Mouse (Mus musculus): ENCODE data around the gene Pogz. TPM values are rescaled to one million over a fixed set of nuclear protein-coding genes. Genes with fewer than 3 reads are reported as not detected.

The Pogz gene
- polyA plus RNA-seq, 1 experiment from 2014 or later: 17.6 TPM

GRCm38 (mm10) chr3:94838631-94839030 lies 1.3 kb downstream of the Pogz start:
- Histone ChIP-seq H3K9me3 (no peaks in the 10 kb centered on the region), H3K36me3 (no peaks in the 10 kb centered on the region; the same call in 1 of the 2 replicates), H3K27ac (peak overlapping the region; percentile 99), H3K4me1 (replicated peaks) (peaks cover 22% of the 10 kb centered on the region), H3K4me3 (peak overlapping the region; percentile 77), H3K27me3 (ENCODE audit: insufficient read depth, poor library complexity, severe bottlenecking) (no peaks in the 10 kb centered on the region)
- WGBS: 38% methylated on average over 9 of the region's 9 CpGs
- DNase-seq (ENCODE audit: low spot score): no peak

GRCm38 (mm10) chr3:94839101-94839500 lies 1.7 kb downstream of the Pogz start:
- 81% methylated on average over 5 of the region's 5 CpGs for WGBS
- Histone ChIP-seq H3K27ac (no peak overlapping the region), H3K9me3 (no peaks in the 10 kb centered on the region)

GRCm38 (mm10) chr3:94847382-94847781 lies 10.0 kb downstream of the Pogz start:
- no peak for DNase-seq (ENCODE audit: low spot score)

More at GRCm38 (mm10) chr3:94839101-94839500, 1.7 kb downstream of the Pogz start:
- Histone ChIP-seq H3K4me3 (peak overlapping the region; percentile 77), H3K27me3 (ENCODE audit: insufficient read depth, poor library complexity, severe bottlenecking) (no peaks in the 10 kb centered on the region), H3K36me3 (no peaks in the 10 kb centered on the region; the same call in 1 of the 2 replicates), H3K4me1 (replicated peaks) (peaks cover 22% of the 10 kb centered on the region)
- no peak for DNase-seq (ENCODE audit: low spot score)

GRCm38 (mm10) chr3:94849338-94849737 lies 12.0 kb downstream of the Pogz start:
- Histone ChIP-seq H3K9me3 (no peaks in the 10 kb centered on the region), H3K27ac (no peak overlapping the region), H3K4me1 (replicated peaks) (0 out of 2 replicates have a peak, but pooled peaks cover 3% of the 10 kb centered on the region), H3K27me3 (ENCODE audit: insufficient read depth, poor library complexity, severe bottlenecking) (no peaks in the 10 kb centered on the region), H3K4me3 (no peak overlapping the region), H3K36me3 (peaks cover 10% of the 10 kb centered on the region)
- DNase-seq (ENCODE audit: low spot score): peak; percentile 32
- WGBS: 26% methylated on average over 1 of the region's 1 CpGs

More at GRCm38 (mm10) chr3:94847382-94847781, 10.0 kb downstream of the Pogz start:
- Histone ChIP-seq H3K9me3 (no peaks in the 10 kb centered on the region), H3K4me1 (replicated peaks) (0 out of 2 replicates have a peak, but pooled peaks cover 3% of the 10 kb centered on the region), H3K27me3 (ENCODE audit: insufficient read depth, poor library complexity, severe bottlenecking) (no peaks in the 10 kb centered on the region), H3K36me3 (no peaks in the 10 kb centered on the region), H3K4me3 (no peak overlapping the region), H3K27ac (no peak overlapping the region)
- 95% methylated on average over 2 of the region's 2 CpGs for WGBS

GRCm38 (mm10) chr3:94851731-94852130 lies 14.4 kb downstream of the Pogz start:
- H3K9me3 ChIP-seq: no peaks in the 10 kb centered on the region
- H3K27me3 ChIP-seq (ENCODE audit: insufficient read depth, poor library complexity, severe bottlenecking): no peaks in the 10 kb centered on the region
- H3K36me3 ChIP-seq: peaks cover 34% of the 10 kb centered on the region
- H3K4me1 ChIP-seq (replicated peaks): no peaks in the 10 kb centered on the region
- H3K4me3 ChIP-seq: no peak overlapping the region
- H3K27ac ChIP-seq: no peak overlapping the region
- WGBS: 76% methylated on average over 3 of the region's 3 CpGs
- DNase-seq (ENCODE audit: low spot score): no peak

GRCm38 (mm10) chr3:94852215-94852614 lies 14.8 kb downstream of the Pogz start:
- Histone ChIP-seq H3K27ac (no peak overlapping the region), H3K9me3 (no peaks in the 10 kb centered on the region), H3K27me3 (ENCODE audit: insufficient read depth, poor library complexity, severe bottlenecking) (no peaks in the 10 kb centered on the region), H3K4me3 (no peak overlapping the region), H3K36me3 (peaks cover 38% of the 10 kb centered on the region), H3K4me1 (replicated peaks) (no peaks in the 10 kb centered on the region)
- 87% methylated on average over 3 of the region's 3 CpGs for WGBS
- DNase-seq (ENCODE audit: low spot score): no peak

- H3K27ac ChIP-seq: no peak overlapping the region
- DNase-seq (ENCODE audit: low spot score): no peak
- WGBS: 86% methylated on average over 2 of the region's 2 CpGs
- no peaks in the 10 kb centered on the region for H3K9me3 ChIP-seq
- H3K27me3 ChIP-seq (ENCODE audit: insufficient read depth, poor library complexity, severe bottlenecking): no peaks in the 10 kb centered on the region
- H3K4me3 ChIP-seq: no peak overlapping the region
- peaks cover 86% of the 10 kb centered on the region for H3K36me3 ChIP-seq
- H3K4me1 ChIP-seq (replicated peaks): no peaks in the 10 kb centered on the region
Observed at GRCm38 (mm10) chr3:94859471-94859870, 22.1 kb downstream of the Pogz start.

GRCm38 (mm10) chr3:94869011-94869410 lies 31.6 kb downstream of the Pogz start:
- Histone ChIP-seq H3K9me3 (no peaks in the 10 kb centered on the region), H3K27ac (no peak overlapping the region), H3K27me3 (ENCODE audit: insufficient read depth, poor library complexity, severe bottlenecking) (no peaks in the 10 kb centered on the region), H3K36me3 (peaks cover 99% of the 10 kb centered on the region), H3K4me3 (no peak overlapping the region), H3K4me1 (replicated peaks) (no peaks in the 10 kb centered on the region)
- no peak for DNase-seq (ENCODE audit: low spot score)
- 92% methylated on average over 3 of the region's 3 CpGs for WGBS

- DNase-seq (ENCODE audit: low spot score): no peak
- H3K4me3 ChIP-seq: no peak overlapping the region
- no peaks in the 10 kb centered on the region for H3K4me1 ChIP-seq (replicated peaks)
- WGBS: 95% methylated on average over 6 of the region's 6 CpGs
- H3K36me3 ChIP-seq: peaks cover 100% of the 10 kb centered on the region
- no peaks in the 10 kb centered on the region for H3K9me3 ChIP-seq
- H3K27ac ChIP-seq: no peak overlapping the region
- H3K27me3 ChIP-seq (ENCODE audit: insufficient read depth, poor library complexity, severe bottlenecking): no peaks in the 10 kb centered on the region
Observed at GRCm38 (mm10) chr3:94878618-94879017, 41.3 kb downstream of the Pogz start.

GRCm38 (mm10) chr3:94881840-94882239 lies 44.5 kb downstream of the Pogz start:
- Histone ChIP-seq H3K36me3 (peaks cover 89% of the 10 kb centered on the region), H3K27me3 (ENCODE audit: insufficient read depth, poor library complexity, severe bottlenecking) (no peaks in the 10 kb centered on the region), H3K27ac (no peak overlapping the region), H3K9me3 (no peaks in the 10 kb centered on the region), H3K4me1 (replicated peaks) (peaks cover 16% of the 10 kb centered on the region), H3K4me3 (no peak overlapping the region)
- DNase-seq (ENCODE audit: low spot score): no peak
- 80% methylated on average over 4 of the region's 4 CpGs for WGBS

GRCm38 (mm10) chr3:94882579-94882978 lies 45.2 kb downstream of the Pogz start:
- no peaks in the 10 kb centered on the region for H3K9me3 ChIP-seq
- no peaks in the 10 kb centered on the region for H3K27me3 ChIP-seq (ENCODE audit: insufficient read depth, poor library complexity, severe bottlenecking)
- H3K4me1 ChIP-seq (replicated peaks): peaks cover 22% of the 10 kb centered on the region
- no peak for DNase-seq (ENCODE audit: low spot score)
- H3K4me3 ChIP-seq: no peak overlapping the region
- 90% methylated on average over 3 of the region's 3 CpGs for WGBS
- H3K27ac ChIP-seq: no peak overlapping the region
- peaks cover 82% of the 10 kb centered on the region for H3K36me3 ChIP-seq

GRCm38 (mm10) chr3:94886316-94887224 lies 49.2 kb downstream of the Pogz start, which contains the start of gene Psmb4:
Gene Psmb4, minus strand, starts transcription at chr3:94886961.
- WGBS: 1% methylated on average over 61 of the region's 61 CpGs

GRCm38 (mm10) chr3:94888595-94888994 lies 51.2 kb downstream of the Pogz start:
- Histone ChIP-seq H3K27me3 (ENCODE audit: insufficient read depth, poor library complexity, severe bottlenecking) (no peaks in the 10 kb centered on the region), H3K27ac (no peak overlapping the region), H3K9me3 (no peaks in the 10 kb centered on the region), H3K4me3 (no peak overlapping the region), H3K4me1 (replicated peaks) (peaks cover 22% of the 10 kb centered on the region), H3K36me3 (peaks cover 22% of the 10 kb centered on the region)
- no peak for DNase-seq (ENCODE audit: low spot score)

More at GRCm38 (mm10) chr3:94886316-94887224, 49.2 kb downstream of the Pogz start, which contains the start of gene Psmb4:
- H3K27ac ChIP-seq: peak within 1 kb of the TSS; percentile 94
- peak; percentile 90 for DNase-seq (ENCODE audit: low spot score)
- H3K36me3 ChIP-seq: peaks cover 42% of the 10 kb centered on the region
- H3K4me1 ChIP-seq (replicated peaks): peaks cover 22% of the 10 kb centered on the region
- no peaks in the 10 kb centered on the region for H3K27me3 ChIP-seq (ENCODE audit: insufficient read depth, poor library complexity, severe bottlenecking)
- H3K4me3 ChIP-seq: peak within 1 kb of the TSS; percentile 99
- H3K9me3 ChIP-seq: no peaks in the 10 kb centered on the region
